Mouse (Mus musculus): Measurements from ENCODE around the gene Olfr95.

DNA sequence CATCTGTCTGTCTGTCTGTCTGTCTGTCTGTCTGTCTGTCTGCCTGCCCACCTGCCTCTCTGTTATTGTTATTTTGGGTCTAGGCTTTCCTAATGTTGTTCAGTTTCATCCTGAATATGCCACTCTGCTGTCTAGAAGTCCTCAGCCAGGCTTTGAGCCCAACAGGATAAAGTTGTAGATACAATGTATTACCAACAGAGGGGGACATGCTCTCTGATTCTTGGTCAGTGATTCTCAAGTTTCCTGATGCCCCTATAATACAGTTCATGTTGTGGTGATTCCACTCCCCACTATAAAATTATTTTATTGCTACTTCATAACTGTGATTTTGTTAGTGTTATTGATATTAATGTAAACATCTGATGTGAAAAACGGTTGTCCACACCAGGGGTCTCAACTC is 9.0 kb upstream of the Olfr95 start:
- no peak for TF ChIP-seq POLR2AphosphoS2 (IDR thresholded peaks at IDR 0.05; ENCODE audit: insufficient read length, low read depth)
- no peak for TF ChIP-seq USF1 (IDR thresholded peaks at IDR 0.05; ENCODE audit: low read depth)
- TF ChIP-seq POLR2A (IDR thresholded peaks at IDR 0.05; ENCODE audit: insufficient read length, low read depth) = no peak

Data from myocyte (in vitro differentiated cells).